Mouse (Mus musculus) adrenal gland, adult 2 months (tissue): ENCODE measurements around the gene Txnrd2. TPM values are rescaled to one million over a fixed set of nuclear protein-coding genes. Genes with fewer than 3 reads are reported as not detected.

Experiments used
- DNase-seq: peaks from one replicate; pipeline ENCODE4 v3.0.0; 2021
- polyA plus RNA-seq: library from polyadenylated mRNA; depleted of rRNA; stranded (reverse); fragments of >200 nt; gene quantifications from 2 replicates; pipeline ENCODE4 v1.2.3, GENCODE M21; 2012
- total RNA-seq, 2 experiments: library from RNA; stranded (reverse); gene quantifications; 2 replicates each; pipeline ENCODE4 v1.2.3; 2021

Gene Txnrd2
- total and polyA plus RNA-seq, 3 experiments, result 64.6 to 73.3 (median 73.3) TPM

- DNase-seq, result no peak
These were observed 9.3 kb upstream of the Txnrd2 start for GRCm38 (mm10) chr16:18416837-18417236.

GRCm38 (mm10) chr16:18417491-18417890 is 8.7 kb upstream of the Txnrd2 start:
- DNase-seq, result no peak

GRCm38 (mm10) chr16:18418756-18419602 is 7.2 kb upstream of the Txnrd2 start:
- no peak for DNase-seq

GRCm38 (mm10) chr16:18419603-18420026 is 6.6 kb upstream of the Txnrd2 start:
- DNase-seq, result no peak

- DNase-seq, result peak; percentile 8
These were observed 5.6 kb upstream of the Txnrd2 start for GRCm38 (mm10) chr16:18420571-18420970.

- peak; percentile 14 for DNase-seq
These were observed 2.8 kb upstream of the Txnrd2 start for GRCm38 (mm10) chr16:18423203-18423914.

GRCm38 (mm10) chr16:18423915-18424265 is 2.3 kb upstream of the Txnrd2 start:
- DNase-seq, result no peak

- DNase-seq, result no peak
These were observed 1.7 kb upstream of the Txnrd2 start for GRCm38 (mm10) chr16:18424364-18425045.

- no peak for DNase-seq
These were observed 539 bp upstream of the Txnrd2 start for GRCm38 (mm10) chr16:18425475-18426214.

GRCm38 (mm10) chr16:18426802-18427280 is 657 bp downstream of the Txnrd2 start, which contains the start of gene Comt:
TSS of gene Comt (minus strand) at chr16:18426852.
- no peak for DNase-seq

- no peak for DNase-seq
These were observed 1.9 kb downstream of the Txnrd2 start for GRCm38 (mm10) chr16:18428011-18428515.

GRCm38 (mm10) chr16:18428516-18429042 is 2.4 kb downstream of the Txnrd2 start:
- DNase-seq, result no peak

- no peak for DNase-seq
These were observed 3.5 kb downstream of the Txnrd2 start for GRCm38 (mm10) chr16:18429641-18430040.

GRCm38 (mm10) chr16:18430641-18431212 is 4.5 kb downstream of the Txnrd2 start:
- DNase-seq, result no peak

- DNase-seq, result peak; percentile 82
These were observed 7.2 kb downstream of the Txnrd2 start for GRCm38 (mm10) chr16:18433341-18433920.

GRCm38 (mm10) chr16:18436128-18436527 is 9.9 kb downstream of the Txnrd2 start:
- DNase-seq, result no peak

- peak; percentile 90 for DNase-seq
These were observed 17.2 kb downstream of the Txnrd2 start for GRCm38 (mm10) chr16:18443385-18443841.

- DNase-seq, result no peak
These were observed 21.1 kb downstream of the Txnrd2 start for GRCm38 (mm10) chr16:18447243-18447642.

- DNase-seq, result no peak
These were observed 21.9 kb downstream of the Txnrd2 start for GRCm38 (mm10) chr16:18448104-18448503.

- no peak for DNase-seq
These were observed 22.8 kb downstream of the Txnrd2 start for GRCm38 (mm10) chr16:18449005-18449404.
